ENCODE assay signal across 29 mouse cellular contexts in the genomic region with DNA sequence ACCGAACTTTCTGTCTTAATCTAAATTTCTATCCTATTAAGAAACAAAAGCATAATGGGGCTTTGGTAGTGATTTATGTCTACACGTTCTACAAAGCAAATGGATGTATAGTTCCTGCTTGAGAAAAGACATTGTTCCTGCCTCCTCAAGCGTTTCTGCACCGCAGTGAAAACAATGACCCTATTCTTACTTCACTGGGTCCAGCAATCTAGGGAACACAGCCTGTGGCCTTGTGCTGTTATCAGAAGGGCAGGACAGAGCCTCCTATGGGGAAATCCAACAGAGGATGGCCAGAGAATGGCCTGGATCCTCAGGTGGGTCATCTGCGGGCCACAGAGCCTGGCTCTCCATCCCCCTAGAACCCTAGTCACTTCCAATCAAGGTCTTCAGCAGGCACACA. TPM values are rescaled to one million over a fixed set of nuclear protein-coding genes. Genes with fewer than 3 reads are reported as not detected.
DNase-seq lines count a peak whose midpoint lies in the region; ATAC-seq lines count a peak whose summit lies in the region.
"Had no signal": no experiment of that assay in that cellular context is flagged by ENCODE, and none has a peak within 500 bp of the region (broad histone marks: within the 10 kb centered on the region; RNA-seq: fewer than 3 reads in every experiment).

No protein-coding gene starts in this region.

- no peaks in the 10 kb centered on the region for H3K9me3 ChIP-seq in forebrain, embryonic 10.5 days
- no peaks in the 10 kb centered on the region for H3K9me3 ChIP-seq in forebrain, embryonic 15.5 days
- H3K9me3 ChIP-seq in kidney, embryonic 14.5 days (ENCODE audit: control insufficient read depth, low read length) = no peaks in the 10 kb centered on the region
- H3K9me3 ChIP-seq: embryonic facial prominence, embryonic 12.5 days; heart, embryonic 15.5 days; limb, embryonic 13.5 days; lung, embryonic 15.5 days; neural tube, embryonic 12.5 days had no signal

- no peak for DNase-seq in forebrain, embryonic 10.5 days (ENCODE audit: extremely low spot score, low spot score)
- no peak for DNase-seq in kidney, adult 8-10 months
- DNase-seq in testis, postnatal 14 days (ENCODE audit: low spot score) = peak; percentile 41
- DNase-seq in testis, postnatal 10 days (ENCODE audit: low spot score) = no peak
- no peak for DNase-seq in adipocyte (ENCODE audit: low spot score)
- DNase-seq: adrenal gland, postnatal 14 days; cerebellum, adult 11 months; cerebellum, adult 9-10 months; forebrain, postnatal 0 days; heart, postnatal 36 days; kidney, adult 9 months; kidney, postnatal 36 days; right cerebral cortex, adult 18-20 months; right cerebral cortex, postnatal 4 days had no signal

- H3K4me1 ChIP-seq in forebrain, embryonic 10.5 days = peaks cover 49% of the 10 kb centered on the region
- peaks cover 8% of the 10 kb centered on the region for H3K4me1 ChIP-seq in forebrain, embryonic 15.5 days
- H3K4me1 ChIP-seq in kidney, embryonic 14.5 days (ENCODE audit: control insufficient read depth, insufficient read depth, low read length) = no peaks in the 10 kb centered on the region
- H3K4me1 ChIP-seq: embryonic facial prominence, embryonic 12.5 days had no signal

- 0 out of 2 replicates have a peak overlapping the region, but pooled peaks have one; percentile 9 for H3K27ac ChIP-seq in forebrain, embryonic 10.5 days
- H3K27ac ChIP-seq in forebrain, embryonic 15.5 days (replicated peaks) = no peak overlapping the region
- no peak overlapping the region for H3K27ac ChIP-seq in kidney, embryonic 14.5 days (ENCODE audit: low read depth, low read length)
- H3K27ac ChIP-seq: embryonic facial prominence, embryonic 12.5 days; heart, embryonic 15.5 days; layer of hippocampus, adult 2 months; left cerebral cortex, adult 2 months; limb, embryonic 13.5 days; lung, embryonic 15.5 days; neural tube, embryonic 12.5 days; stomach, postnatal 0 days had no signal

- no peak for ATAC-seq in forebrain, embryonic 15.5 days (replicated peaks)
- ATAC-seq in kidney, embryonic 14.5 days (ENCODE audit: low FRiP score, low TSS enrichment) = 0 out of 2 replicates have a peak, but pooled peaks have one; percentile 35
- ATAC-seq: forebrain, postnatal 0 days; hindbrain, embryonic 16.5 days; midbrain, embryonic 16.5 days; Patski had no signal

- no peak overlapping the region for H3K4me3 ChIP-seq in forebrain, embryonic 10.5 days
- no peak overlapping the region for H3K4me3 ChIP-seq in forebrain, embryonic 15.5 days
- no peak overlapping the region for H3K4me3 ChIP-seq in kidney, embryonic 14.5 days (ENCODE audit: low read length)
- H3K4me3 ChIP-seq: embryonic facial prominence, embryonic 12.5 days; heart, embryonic 15.5 days; layer of hippocampus, adult 2 months; left cerebral cortex, adult 2 months; limb, embryonic 13.5 days; lung, embryonic 15.5 days; neural tube, embryonic 12.5 days had no signal

- no peak overlapping the region for H3K4me2 ChIP-seq in forebrain, embryonic 15.5 days (replicated peaks)
- H3K4me2 ChIP-seq in kidney, embryonic 14.5 days (replicated peaks; ENCODE audit: low read depth, low read length) = no peak overlapping the region
- H3K4me2 ChIP-seq: embryonic facial prominence, embryonic 12.5 days; heart, embryonic 15.5 days; limb, embryonic 13.5 days; liver, embryonic 11.5 days; lung, embryonic 15.5 days; midbrain, embryonic 11.5 days; neural tube, embryonic 12.5 days had no signal

- WGBS in forebrain, embryonic 10.5 days = 19% methylated on average over 5 of the region's 5 CpGs
- 15% methylated on average over 5 of the region's 5 CpGs for WGBS in forebrain, embryonic 15.5 days
- 52% methylated on average over 5 of the region's 5 CpGs for WGBS in kidney, embryonic 14.5 days

- H3K27me3 ChIP-seq in forebrain, embryonic 10.5 days (ENCODE audit: poor library complexity, severe bottlenecking) = peaks cover 36% of the 10 kb centered on the region
- H3K27me3 ChIP-seq in forebrain, embryonic 15.5 days = no peaks in the 10 kb centered on the region
- no peaks in the 10 kb centered on the region for H3K27me3 ChIP-seq in kidney, embryonic 14.5 days (ENCODE audit: control insufficient read depth, insufficient read depth, low read length)
- H3K27me3 ChIP-seq: embryonic facial prominence, embryonic 12.5 days; heart, embryonic 15.5 days; limb, embryonic 13.5 days; lung, embryonic 15.5 days; neural tube, embryonic 12.5 days; Patski had no signal

- no peak overlapping the region for H3K9ac ChIP-seq in forebrain, embryonic 15.5 days (replicated peaks)
- no peak overlapping the region for H3K9ac ChIP-seq in kidney, embryonic 14.5 days (ENCODE audit: low read depth, low read length)
- H3K9ac ChIP-seq: embryonic facial prominence, embryonic 12.5 days; forebrain, postnatal 0 days; heart, embryonic 15.5 days; limb, embryonic 13.5 days; lung, embryonic 15.5 days; neural tube, embryonic 12.5 days had no signal

- no peaks in the 10 kb centered on the region; the same call in 1 of the 2 replicates for H3K36me3 ChIP-seq in forebrain, embryonic 10.5 days (replicated peaks)
- no peaks in the 10 kb centered on the region; the same call in 1 of the 2 replicates for H3K36me3 ChIP-seq in forebrain, embryonic 15.5 days
- H3K36me3 ChIP-seq in kidney, embryonic 14.5 days (ENCODE audit: control insufficient read depth, insufficient read depth, low read length) = no peaks in the 10 kb centered on the region
- H3K36me3 ChIP-seq: lung, embryonic 15.5 days had no signal

RNA-seq across cellular contexts. Expression of gene Mab21l3, which starts 29.4 kb away (rescaled TPM):
- polyA plus RNA-seq in forebrain, embryonic 10.5 days (2016; fragmentation: Nextera tagmentation; extraction: Ambion mirVana) = 0.85 and 1.1 TPM in 2 replicates
- polyA plus RNA-seq in forebrain, embryonic 15.5 days (2015; fragmentation: Nextera tagmentation; extraction: Ambion mirVana) = 0.32 and 0.56 TPM in 2 replicates
- polyA plus RNA-seq in kidney, embryonic 14.5 days (2014; fragmentation: Nextera tagmentation; extraction: Ambion mirVana) = 0.41 and 0.77 TPM in 2 replicates

RNA-seq across cellular contexts. Expression of gene Slc22a15, which starts 46.1 kb away (rescaled TPM):
- polyA plus RNA-seq in forebrain, embryonic 10.5 days (2016; fragmentation: Nextera tagmentation; extraction: Ambion mirVana) = 2.6 and 3.7 TPM in 2 replicates
- 4.5 and 5.3 TPM in 2 replicates for polyA plus RNA-seq in forebrain, embryonic 15.5 days (2015; fragmentation: Nextera tagmentation; extraction: Ambion mirVana)
- polyA plus RNA-seq in kidney, embryonic 14.5 days (2014; fragmentation: Nextera tagmentation; extraction: Ambion mirVana) = 3.5 and 4.3 TPM in 2 replicates
